Mouse (Mus musculus) CH12F3 (cell line): ENCODE results near the gene Rcc2.

Experiments
- in situ Hi-C: fragments of 300-500 bp; cut with MboI; formaldehyde crosslinking; loops from 2 replicates; pipeline ENCODE4 v1.14.3; 2020; ENCODE audit warnings: low sequenced_read_pairs

Rcc2 gene

GRCm38 (mm10) chr4:140700269-140701018, at the start of gene Rcc2:
TSS of gene Rcc2 (plus strand) at chr4:140700541.
- in situ Hi-C loops = no loop called here

DNA sequence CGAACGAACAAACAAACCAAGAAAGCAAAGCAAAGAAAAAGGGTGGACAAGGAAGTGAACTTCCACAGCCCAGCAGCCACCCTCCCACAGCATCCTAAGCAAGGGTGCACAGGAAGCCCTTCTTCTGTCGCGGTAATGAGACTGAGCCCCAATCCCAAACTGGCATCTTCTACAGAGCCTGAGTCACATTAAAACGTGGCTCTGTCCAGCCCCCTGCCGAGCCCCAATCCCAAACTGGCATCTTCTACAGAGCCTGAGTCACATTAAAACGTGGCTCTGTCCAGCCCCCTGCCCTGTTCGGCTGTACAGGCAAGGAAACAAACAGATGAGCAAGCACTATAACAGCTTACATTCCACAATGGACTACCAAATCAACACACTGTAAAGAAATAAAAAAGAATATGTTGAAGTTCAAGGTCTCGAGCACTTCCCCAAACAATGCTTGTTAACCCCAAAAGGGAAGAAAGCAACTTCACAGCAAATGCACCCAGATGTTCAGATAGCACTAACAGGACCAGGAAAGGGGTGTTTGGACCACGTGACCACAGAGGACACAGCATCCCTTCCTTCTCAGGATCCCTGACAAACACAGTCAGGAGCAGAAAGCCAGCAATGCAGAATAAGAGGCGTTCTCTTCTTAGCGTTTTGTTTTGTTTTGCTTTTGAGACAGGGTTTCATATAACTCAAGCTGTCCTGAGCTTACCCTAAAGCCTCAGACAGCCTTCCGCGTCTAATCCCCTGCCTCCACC, 46.3 kb upstream of the Rcc2 start:
- in situ Hi-C loops = no loop called here

DNA sequence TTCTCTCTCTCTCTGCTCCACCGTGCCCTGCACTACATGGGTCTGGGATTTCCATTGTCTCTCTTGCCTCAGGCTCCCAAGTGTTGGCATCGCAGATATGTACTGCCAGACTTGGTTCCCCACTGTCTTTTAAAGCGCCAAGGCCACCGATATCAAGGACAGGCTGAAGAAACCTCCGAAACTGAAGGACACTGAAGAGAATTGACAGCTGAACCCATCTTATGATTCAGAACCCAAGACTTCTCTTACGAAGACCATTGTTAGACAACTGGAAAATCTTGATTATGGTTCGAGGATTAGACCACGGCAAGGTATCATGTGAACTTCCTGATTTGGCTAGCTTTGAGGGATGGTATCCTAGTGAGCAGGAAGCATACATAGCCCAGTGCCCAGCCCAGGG, 45.5 kb upstream of the Rcc2 start:
- in situ Hi-C loops = no loop called here

DNA sequence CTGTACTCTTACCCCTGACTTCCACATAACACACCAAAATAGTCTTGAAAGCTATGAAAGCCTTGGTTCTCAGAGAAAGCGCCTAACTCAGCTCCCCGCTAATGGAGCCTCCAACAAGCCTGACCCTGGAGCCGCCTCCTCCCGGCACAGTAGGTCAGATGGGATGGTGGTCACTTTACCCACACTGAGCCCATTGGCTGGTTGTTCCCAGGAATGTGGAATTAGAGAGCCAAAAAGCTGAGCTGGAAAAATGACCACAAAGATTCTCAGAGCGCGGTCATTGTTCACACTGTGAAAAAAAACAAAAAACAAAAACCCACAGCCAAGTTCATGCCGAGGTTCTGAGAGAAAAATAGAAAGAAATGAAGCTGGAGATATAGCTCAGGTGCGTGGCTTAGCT, 43.8 kb upstream of the Rcc2 start:
- in situ Hi-C loops = no loop called here

DNA sequence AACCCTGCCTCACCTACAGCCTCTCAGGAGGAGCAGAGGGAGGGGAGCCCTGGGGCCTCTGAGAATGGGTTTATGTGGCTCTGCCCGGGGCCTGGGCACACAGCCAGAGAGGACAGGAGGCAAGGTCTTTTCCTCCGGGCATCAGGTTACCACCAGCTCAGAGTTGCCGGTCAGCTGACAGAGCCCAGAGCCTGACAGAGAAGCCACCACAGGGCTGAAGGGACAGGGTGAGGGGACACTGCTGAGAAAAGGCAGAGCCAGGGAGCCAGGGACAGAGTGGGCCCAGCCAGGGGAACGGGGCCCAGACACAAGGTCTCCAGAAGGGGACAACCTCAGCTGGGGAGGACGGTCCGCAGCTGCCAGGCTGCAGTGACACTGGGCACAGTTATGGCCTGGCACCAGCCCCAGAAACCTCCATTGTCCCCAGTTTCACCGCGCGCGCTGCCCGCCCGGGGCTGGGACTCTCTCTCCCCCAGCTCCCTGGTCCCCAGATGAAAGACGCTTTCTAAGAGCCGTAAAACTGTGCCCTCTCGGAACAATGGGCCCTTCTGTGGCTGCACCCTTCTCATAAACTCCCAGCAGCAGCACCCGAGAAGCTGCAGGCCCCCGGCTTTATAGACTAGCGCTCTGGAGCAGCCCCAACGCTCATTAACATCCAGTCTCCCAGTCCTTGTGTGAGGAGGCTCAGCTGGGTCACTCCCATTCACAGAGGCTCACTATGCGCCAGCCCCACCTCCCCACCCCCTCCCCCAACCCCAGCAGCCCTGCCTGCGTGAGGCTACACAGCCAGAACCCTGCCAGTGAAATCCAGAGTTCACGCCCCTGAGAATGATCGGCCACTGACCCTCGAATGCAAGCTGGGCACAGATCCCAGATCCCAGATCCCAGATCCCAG, 42.4 kb upstream of the Rcc2 start:
- in situ Hi-C loops = no loop called here

- in situ Hi-C loops = no loop called here
Measured at GRCm38 (mm10) chr4:140661406-140662022, 38.8 kb upstream of the Rcc2 start.

DNA sequence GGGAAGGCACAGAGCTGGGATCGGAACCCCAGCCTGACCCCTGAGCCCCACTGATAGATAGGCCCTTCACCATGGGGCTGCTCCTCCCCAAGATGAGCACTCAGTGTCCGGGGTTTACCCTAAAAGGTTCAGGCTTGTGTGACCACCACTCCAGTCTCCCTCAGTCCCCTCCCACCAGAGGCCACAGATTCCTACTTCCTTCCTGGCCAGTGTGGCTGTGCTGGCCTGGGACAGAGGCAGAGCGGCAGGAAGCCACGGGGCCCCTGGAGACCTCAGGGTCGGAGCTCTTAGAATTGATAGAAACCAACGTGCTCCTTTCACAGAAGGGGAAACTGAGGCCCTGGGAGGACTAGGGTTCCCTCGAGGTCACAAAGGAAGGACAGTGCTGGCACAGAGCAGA, 37.9 kb upstream of the Rcc2 start:
- in situ Hi-C loops = no loop called here

- in situ Hi-C loops = no loop called here
Measured at GRCm38 (mm10) chr4:140662882-140663585, 37.3 kb upstream of the Rcc2 start.

DNA sequence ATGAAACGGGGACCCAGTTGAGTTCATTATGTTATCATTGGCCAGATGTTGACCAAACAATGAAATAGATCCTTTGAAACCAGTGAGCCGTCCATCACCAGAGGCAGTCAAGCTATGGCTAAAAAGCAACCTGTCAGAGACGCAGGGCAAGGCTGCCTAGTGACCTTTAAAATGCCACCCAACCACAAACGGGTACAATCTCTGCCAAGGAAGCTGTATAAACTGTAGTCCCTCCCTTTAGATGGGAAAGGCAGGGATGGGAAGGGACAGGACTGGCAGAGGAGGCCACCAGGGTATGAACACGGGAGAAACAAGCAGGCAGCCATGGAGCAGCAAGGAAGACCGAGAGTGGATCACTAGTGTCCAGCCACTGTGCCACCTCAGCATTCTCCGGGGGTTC, 35.3 kb upstream of the Rcc2 start:
- in situ Hi-C loops = no loop called here

- in situ Hi-C loops = no loop called here
Measured at GRCm38 (mm10) chr4:140665760-140666159, 34.6 kb upstream of the Rcc2 start, which contains the start of gene Arhgef10l. TSS of gene Arhgef10l (minus strand) at chr4:140666012.

DNA sequence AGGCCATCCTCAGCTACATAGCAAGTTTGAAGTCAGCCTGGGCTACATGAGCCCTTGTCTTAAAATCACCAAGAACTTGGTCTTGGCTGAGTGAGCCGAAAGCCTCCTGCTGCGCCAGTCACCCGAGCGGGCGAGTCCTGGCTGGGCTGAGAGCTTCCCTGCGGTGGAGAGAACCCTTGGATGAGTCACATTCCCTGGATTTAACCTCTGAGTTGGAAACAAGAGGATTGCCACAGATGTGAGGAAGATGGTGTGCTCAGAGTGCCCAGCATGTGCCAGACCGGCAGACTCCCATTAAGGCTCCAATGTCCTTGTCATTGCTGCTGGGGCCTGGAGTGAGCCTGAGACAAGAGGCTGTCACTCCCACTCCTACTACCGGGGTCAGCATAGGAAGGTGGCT, 32.5 kb upstream of the Rcc2 start:
- in situ Hi-C loops = no loop called here

GRCm38 (mm10) chr4:140673527-140674264, 26.6 kb upstream of the Rcc2 start:
- in situ Hi-C loops = loop anchor here (10.0 kb wide), 1 partner anchor 119 kb away; no protein-coding TSS in a partner anchor

DNA sequence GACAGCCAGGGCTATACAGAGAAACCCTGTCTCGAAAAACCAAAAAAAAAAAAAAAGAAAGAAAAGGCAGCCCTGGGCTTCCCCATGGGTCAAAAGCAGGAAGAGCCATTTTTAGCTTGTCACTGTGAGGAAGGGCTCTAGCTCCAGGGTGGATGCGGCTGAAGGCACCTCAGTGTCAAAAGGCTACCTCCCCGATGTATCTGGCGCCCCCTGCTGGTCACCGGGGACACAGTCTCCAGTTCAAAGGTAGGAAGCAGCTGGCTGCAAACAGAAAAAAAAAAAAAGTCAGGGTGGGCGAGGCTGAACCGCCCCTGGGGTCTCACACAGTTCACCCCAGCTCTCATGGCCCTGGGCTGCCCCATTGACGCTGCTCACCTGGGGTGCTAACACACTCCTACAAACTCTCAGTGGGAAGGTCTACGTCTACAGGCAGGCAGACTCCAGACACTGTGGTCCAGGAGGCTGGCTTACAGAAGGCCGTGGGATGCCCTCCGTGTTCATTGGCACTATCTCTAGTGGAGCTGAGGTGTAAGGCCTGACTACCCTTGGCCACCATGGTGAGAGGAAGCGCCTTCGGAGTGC, 25.9 kb upstream of the Rcc2 start:
- in situ Hi-C loops = loop anchor here (10.0 kb wide), 1 partner anchor 120 kb away; no protein-coding TSS in a partner anchor

DNA sequence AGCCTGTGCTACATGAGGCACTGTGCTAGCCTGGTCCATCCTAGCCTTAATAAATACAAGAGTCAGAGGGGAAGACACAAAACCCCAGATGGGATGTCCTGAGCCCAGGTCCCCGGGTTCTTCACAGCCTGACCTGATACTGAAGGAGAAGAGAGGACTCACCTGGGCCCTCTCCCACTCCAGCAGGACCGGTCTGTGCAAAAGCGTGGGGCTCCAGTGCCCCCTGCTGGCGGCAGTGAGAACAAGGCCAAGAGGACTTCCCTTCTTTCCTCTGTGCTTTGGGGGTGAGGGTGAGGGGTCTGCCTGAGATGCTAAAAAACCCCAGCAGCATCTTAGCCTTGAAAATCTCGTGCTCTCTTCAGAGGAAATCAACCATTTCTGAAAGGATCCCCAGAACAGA, 21.3 kb upstream of the Rcc2 start:
- in situ Hi-C loops = loop anchor here (10.0 kb wide), 1 partner anchor 124 kb away; no protein-coding TSS in a partner anchor

- in situ Hi-C loops = loop anchor here (10.0 kb wide), 1 partner anchor 125 kb away; no protein-coding TSS in a partner anchor
Measured at GRCm38 (mm10) chr4:140679723-140680380, 20.5 kb upstream of the Rcc2 start.

GRCm38 (mm10) chr4:140680731-140681397, 19.5 kb upstream of the Rcc2 start:
- in situ Hi-C loops = no loop called here

- in situ Hi-C loops = no loop called here
Measured at GRCm38 (mm10) chr4:140683608-140684007, 16.7 kb upstream of the Rcc2 start.
